Mouse (Mus musculus): ENCODE data around the gene Skap1. TPM values are rescaled to one million over a fixed set of nuclear protein-coding genes. Genes with fewer than 3 reads are reported as not detected.

Skap1 gene
- total RNA-seq, 2 experiments from 2014 or later, result 3.2 to 9.6 TPM

DNA sequence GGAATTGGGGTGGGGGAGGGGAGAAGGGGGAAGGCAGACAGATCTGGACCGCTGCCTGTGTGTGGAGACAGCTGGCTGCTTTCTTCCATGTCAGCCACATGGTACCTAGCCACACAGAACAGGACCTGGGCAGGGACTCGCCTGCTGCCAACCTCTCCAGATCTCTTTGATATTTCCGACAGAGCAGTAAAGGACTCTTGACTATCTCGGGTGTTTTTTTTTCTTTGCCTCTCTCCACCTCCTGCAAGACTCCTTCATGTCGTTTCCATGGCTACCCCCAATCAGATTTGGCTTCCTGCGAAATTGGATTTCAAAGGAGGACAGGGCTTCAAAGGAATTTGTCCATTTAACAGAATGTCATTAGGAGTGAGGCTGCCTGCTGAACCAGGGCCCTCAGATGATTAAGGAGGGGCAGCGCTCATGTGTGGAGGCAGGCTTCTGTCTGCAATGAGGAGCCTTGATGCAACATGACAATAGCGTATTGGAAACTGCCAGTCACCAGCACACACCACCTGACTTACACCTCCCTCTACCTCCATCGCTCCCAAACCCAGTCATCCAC lies 2.1 kb upstream of the Skap1 start:
- no peak for ATAC-seq (replicated peaks; ENCODE audit: low FRiP score, poor library complexity, severe bottlenecking)

DNA sequence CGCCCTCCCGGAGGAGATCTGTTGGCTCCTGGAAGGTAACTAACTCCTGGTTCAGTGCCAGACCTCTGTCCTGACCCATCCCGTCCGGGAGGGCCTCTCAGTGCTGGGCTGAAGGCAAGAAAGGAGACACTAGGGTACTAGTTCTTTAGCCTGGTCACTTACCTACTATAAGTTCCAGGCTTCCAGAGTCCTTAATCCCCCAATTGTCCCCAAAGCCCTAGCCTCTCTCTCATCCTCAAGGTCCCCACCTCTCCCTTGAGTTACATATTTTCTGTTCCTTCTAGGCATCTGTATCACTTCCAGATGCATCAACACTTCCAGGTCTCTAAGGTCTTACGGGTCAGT lies 295 bp downstream of the Skap1 start:
- ATAC-seq (replicated peaks; ENCODE audit: low FRiP score, poor library complexity, severe bottlenecking), result no peak

DNA sequence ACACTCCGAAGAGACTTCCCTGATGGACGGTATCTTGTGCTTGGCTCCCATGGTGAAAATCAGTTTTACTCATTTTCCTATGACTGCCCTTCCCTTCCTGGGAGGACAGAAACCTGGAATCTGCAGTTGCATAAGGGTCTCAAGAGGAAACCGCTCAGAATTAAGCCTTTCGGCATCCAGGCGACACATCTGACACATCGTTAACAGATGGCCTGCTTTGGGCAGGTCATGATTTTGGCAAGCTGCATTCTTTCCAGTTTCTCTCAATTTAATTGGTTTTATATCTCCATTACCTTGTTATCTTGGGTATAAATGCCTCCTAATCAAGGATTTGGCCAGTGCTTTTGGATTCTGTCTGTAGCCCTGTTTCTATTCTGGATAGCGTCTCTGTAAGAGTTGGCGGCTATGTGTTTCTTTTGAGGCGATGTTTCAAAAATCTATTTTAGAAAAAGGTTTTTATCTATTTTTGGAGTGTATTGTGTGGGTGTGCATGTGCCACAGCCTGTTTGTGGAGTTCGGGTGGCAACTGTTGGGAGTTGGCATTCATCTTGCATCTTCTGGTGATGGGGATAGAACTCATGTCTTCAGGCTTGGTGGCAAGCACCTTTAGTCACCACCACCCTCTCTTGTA lies 1.1 kb downstream of the Skap1 start:
- no peak for ATAC-seq (replicated peaks; ENCODE audit: low FRiP score, poor library complexity, severe bottlenecking)

- no peak for ATAC-seq (replicated peaks; ENCODE audit: low FRiP score, poor library complexity, severe bottlenecking)
Measured at GRCm38 (mm10) chr11:96466382-96466781, 2.0 kb downstream of the Skap1 start.

DNA sequence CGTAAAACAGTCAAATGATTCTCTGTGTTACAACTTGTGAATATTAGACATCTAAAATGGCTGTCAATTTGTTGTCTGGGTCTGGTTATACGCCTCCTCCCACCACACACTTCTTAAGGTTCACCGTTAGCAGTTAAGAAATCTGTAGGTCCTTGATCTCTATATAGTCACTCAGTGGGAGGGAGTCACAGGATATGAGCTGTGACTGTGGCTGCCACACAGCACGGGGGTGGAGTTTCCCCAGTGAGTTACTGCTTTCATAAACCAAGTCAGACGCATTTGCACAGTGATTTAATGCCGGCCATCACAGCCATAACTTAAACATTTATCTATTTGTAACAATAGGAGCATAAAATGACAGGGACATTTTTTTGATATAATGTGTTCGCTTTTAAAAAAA lies 2.6 kb downstream of the Skap1 start:
- no peak for ATAC-seq (replicated peaks; ENCODE audit: low FRiP score, poor library complexity, severe bottlenecking)

DNA sequence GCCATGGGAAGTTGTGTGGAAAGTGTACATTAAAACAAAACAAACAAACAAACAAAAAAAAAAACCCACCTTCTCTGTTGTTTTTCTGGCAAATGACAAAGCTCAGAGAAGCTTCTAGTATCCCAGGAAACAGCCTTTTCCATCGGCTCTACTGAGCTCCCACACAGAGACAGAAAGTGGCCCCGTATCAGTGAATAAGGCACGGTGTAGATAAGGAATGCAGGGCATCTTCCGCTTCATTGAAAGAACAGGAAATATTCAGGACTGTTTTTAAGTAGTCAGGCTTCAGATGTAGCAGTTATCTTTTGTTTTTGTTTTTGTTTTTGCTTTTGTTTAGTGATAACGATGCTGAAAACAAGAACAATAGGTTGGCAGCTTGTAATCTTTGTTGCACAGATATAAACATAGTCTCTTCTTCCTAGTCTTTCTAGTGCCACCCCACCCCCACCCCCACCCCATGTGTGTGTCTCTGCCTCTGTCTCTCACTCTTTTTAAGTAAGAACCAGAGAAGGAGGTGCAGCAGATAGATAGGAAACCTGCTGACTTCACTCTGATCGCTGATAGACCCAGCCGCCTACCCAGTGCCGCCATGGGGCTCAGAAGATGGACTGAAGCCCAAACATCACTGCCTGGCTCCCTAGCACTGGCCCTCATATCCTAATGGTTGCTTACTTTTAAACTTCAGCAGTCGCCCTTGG lies 3.8 kb downstream of the Skap1 start:
- ATAC-seq (replicated peaks; ENCODE audit: low FRiP score, poor library complexity, severe bottlenecking), result no peak

GRCm38 (mm10) chr11:96482711-96483110 lies 18.3 kb downstream of the Skap1 start:
- no peak for ATAC-seq (replicated peaks; ENCODE audit: low FRiP score, poor library complexity, severe bottlenecking)

GRCm38 (mm10) chr11:96483179-96483578 lies 18.8 kb downstream of the Skap1 start:
- ATAC-seq (replicated peaks; ENCODE audit: low FRiP score, poor library complexity, severe bottlenecking), result no peak

DNA sequence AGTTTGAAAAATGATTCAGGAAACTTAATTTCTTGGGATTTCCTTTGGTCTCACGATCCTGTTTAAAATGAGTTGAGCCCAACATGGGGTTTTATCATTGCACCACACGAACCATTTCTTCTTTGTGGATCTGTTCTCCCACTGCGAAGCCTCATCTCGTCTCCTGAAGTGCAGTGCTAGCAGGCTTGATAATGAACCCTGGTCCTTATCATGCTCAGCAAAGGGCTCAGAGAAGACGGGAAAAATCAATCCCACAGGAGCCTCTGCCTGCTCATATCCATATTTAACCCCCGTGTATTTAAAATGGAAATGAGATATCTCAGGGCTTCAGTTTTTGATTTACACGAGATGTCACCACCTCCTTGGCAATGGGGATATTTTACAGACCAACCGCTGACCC lies 34.1 kb downstream of the Skap1 start:
- ATAC-seq (replicated peaks; ENCODE audit: low FRiP score, poor library complexity, severe bottlenecking), result no peak

DNA sequence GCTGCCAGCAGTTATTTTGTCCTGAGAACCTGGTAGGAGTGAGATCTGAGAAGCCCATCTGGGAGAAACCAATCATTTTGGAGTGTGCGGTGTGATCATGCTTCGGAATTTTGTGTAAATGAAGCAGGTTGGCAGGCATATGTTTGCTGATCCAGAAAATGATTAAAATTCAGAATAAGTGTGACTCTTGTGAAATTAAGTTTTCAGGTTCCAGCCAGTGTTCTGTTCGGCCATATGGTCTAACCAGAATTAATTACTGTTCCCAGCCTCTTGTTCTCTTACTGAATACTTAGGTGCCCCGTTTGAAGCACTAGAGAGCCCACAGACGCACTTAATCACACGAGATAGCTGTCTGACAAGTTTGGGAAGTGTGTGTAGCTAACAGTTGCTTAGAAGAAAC lies 36.6 kb downstream of the Skap1 start:
- no peak for ATAC-seq (replicated peaks; ENCODE audit: low FRiP score, poor library complexity, severe bottlenecking)

DNA sequence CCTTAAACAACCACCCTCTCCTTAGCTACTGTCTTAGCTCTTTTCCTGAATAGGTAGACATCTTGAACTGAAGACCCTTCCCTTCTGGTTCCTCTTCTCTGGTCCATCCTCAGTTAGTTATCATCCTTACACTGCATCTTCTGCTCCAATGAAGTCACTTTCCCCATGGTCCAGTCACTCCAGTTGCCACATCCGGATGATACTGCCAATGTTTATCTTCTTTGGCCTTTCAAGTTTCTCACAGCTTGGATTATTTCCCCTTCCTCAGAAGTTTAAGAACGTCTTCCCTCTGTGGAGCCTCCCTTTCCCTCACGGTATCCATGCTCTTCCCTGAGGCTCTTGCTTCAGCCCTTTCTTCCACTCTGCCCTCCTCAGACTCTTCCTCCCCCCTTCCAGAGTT lies 38.6 kb downstream of the Skap1 start:
- ATAC-seq (replicated peaks; ENCODE audit: low FRiP score, poor library complexity, severe bottlenecking), result no peak

GRCm38 (mm10) chr11:96504509-96505119 lies 40.2 kb downstream of the Skap1 start:
- no peak for ATAC-seq (replicated peaks; ENCODE audit: low FRiP score, poor library complexity, severe bottlenecking)

GRCm38 (mm10) chr11:96505841-96506240 lies 41.4 kb downstream of the Skap1 start:
- ATAC-seq (replicated peaks; ENCODE audit: low FRiP score, poor library complexity, severe bottlenecking), result no peak

GRCm38 (mm10) chr11:96515164-96515563 lies 50.8 kb downstream of the Skap1 start:
- no peak for ATAC-seq (replicated peaks; ENCODE audit: low FRiP score, poor library complexity, severe bottlenecking)

- ATAC-seq (replicated peaks; ENCODE audit: low FRiP score, poor library complexity, severe bottlenecking), result no peak
Measured at GRCm38 (mm10) chr11:96524541-96524940, 60.1 kb downstream of the Skap1 start.

DNA sequence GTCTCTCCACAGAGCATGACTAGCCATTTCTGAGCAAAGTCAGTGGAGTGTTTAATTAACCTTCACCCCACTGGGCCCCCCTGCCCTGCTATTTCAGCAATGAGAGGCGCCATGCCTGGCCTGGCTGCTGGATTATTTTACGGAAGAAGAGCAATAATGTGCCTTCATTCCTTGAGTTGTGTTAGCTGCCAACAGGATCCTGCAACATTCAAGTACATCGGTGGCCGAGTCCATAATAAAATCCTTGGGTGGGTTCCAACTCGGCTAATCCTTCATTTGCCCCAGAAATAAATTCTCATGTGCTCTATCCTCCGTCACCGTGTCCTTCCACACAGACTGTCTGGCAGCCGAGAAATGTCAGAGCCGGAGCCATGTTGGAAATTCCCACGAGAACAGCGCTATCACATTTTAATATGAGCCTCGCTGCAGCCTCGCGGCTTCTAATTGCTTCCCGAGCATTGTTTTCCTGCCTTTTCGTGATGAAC lies 61.8 kb downstream of the Skap1 start:
- ATAC-seq (replicated peaks; ENCODE audit: low FRiP score, poor library complexity, severe bottlenecking), result no peak

- ATAC-seq (replicated peaks; ENCODE audit: low FRiP score, poor library complexity, severe bottlenecking), result no peak
Measured at GRCm38 (mm10) chr11:96531757-96532433, 67.5 kb downstream of the Skap1 start.

GRCm38 (mm10) chr11:96534531-96534930 lies 70.1 kb downstream of the Skap1 start:
- ATAC-seq (replicated peaks; ENCODE audit: low FRiP score, poor library complexity, severe bottlenecking), result no peak

DNA sequence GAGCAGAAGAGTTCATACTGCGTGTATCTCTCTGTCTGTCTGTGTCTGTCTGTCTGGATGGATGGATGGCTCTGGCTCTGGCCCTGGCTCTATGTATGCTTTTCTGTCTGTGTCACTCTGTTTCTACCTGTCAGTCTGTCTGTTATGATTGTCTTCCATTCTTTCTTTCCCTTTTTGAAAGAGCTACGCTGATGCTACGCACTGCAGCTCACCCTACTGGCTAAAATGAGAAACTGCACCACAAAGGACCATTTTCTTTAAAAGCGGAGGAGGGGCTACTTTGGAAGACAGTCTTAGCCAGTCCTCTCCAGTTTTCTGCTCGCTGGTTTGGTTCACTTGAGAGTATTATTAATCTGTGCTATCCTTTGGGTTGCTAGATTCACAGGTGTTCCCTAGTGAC lies 71.8 kb downstream of the Skap1 start:
- ATAC-seq (replicated peaks; ENCODE audit: low FRiP score, poor library complexity, severe bottlenecking), result no peak

GRCm38 (mm10) chr11:96542003-96542402 lies 77.6 kb downstream of the Skap1 start:
- no peak for ATAC-seq (replicated peaks; ENCODE audit: low FRiP score, poor library complexity, severe bottlenecking)

Data from erythroid progenitor cell, adult 5-6 weeks (primary cell).